Mouse (Mus musculus) large intestine, adult 2 months (tissue): ENCODE results near the gene Cdca7. TPM values are rescaled to one million over a fixed set of nuclear protein-coding genes. Genes with fewer than 3 reads are reported as not detected.

Experiments used
- DNase-seq: peaks from one replicate; pipeline ENCODE4 v3.0.0-alpha.2; 2012; ENCODE audit warnings: low read depth, low spot score
- WGBS: fragments of 180-500 bp; shearing (Covaris S2); methylation state at CpG from one replicate; pipeline ENCODE4 v1.1.7; 2018; 5-methylcytosine and 5-hydroxymethylcytosine counted together
- polyA plus RNA-seq: library from polyadenylated mRNA; depleted of rRNA; stranded (reverse); fragments of >200 nt; gene quantifications from 2 replicates; pipeline ENCODE4 v1.2.3, GENCODE M21; 2012

Gene Cdca7
- polyA plus RNA-seq, 1 experiment: 48.9 TPM

DNA sequence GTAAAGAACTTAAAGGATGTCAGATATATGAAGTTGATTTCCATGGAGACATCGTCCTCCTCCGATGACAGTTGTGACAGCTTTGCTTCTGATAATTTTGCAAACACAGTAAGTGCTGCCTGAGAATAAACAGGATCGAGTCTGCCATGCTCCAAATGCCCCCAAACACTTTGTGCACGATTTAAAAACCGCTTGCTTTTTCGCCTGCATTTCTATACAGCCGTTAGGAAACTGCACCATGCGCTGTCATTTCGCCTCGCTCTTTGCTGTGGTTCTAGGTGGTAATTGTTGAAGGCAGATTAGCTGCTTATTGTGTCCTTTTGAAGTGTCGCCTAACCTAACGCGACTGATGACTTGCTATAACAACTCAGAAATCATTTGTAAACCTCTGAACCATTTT is 3.0 kb downstream of the Cdca7 start:
- no peak for DNase-seq
- WGBS: 40% methylated on average over 13 of the region's 13 CpGs

DNA sequence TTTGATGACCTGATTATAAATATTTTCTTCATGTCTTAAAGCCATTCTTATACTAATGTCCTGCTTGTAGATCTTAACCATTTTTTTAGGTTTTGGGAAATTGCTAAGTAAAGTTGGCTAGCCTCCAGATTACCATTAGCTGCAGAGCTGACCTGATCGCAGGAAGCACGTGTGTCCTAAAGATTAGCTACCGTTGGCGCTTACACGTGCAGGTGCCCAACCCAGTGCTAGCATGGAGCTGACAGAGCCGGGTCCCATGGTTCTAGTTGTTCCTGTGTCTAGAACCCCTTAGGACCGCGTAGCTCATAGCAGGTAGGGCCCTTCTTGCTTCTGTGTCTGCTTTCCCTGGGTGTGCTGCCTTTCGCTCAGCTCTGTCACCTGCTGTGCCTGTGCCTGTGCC is 3.9 kb downstream of the Cdca7 start:
- WGBS: 45% methylated on average over 9 of the region's 9 CpGs
- no peak for DNase-seq

DNA sequence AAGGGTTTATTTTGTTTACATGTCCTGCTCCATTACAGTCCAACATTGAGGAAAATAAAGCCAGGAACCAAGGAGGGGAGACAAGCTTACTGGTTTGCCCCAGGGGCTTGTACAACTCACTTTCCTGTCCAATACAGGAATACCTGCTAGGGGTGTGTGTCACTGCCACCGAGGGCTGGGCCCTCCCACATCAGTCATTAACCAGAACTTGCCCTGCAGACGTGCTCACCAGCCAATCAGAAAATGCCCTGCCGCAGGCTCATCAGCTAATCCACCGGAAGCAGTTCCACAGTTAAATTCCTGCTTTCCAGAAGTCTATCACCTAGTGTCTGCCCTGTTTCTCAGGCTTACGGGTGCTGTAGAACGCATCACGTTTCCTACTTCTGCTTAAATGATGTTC is 15.7 kb downstream of the Cdca7 start:
- WGBS: 39% methylated on average over 7 of the region's 7 CpGs
- no peak for DNase-seq

DNA sequence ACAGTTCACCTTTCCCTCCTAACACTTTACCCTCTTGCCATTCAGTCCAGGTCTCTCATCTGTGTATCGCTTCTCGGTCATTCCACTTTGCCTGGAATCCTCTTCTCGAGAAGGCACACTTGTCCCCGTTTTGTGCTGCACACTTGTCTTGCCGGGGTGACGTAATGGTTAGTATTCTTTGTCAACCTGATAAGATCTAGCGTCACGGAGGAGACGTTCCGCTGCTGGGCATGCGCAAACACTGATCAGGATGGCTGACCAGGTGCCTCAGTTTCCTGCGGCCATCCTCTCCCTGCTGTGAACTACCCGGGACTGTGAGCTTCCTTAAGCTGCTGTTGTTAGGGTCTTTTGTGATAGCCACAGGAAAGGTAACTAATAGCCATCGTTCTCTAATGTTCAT is 17.1 kb downstream of the Cdca7 start:
- no peak for DNase-seq
- 22% methylated on average over 14 of the region's 14 CpGs for WGBS

DNA sequence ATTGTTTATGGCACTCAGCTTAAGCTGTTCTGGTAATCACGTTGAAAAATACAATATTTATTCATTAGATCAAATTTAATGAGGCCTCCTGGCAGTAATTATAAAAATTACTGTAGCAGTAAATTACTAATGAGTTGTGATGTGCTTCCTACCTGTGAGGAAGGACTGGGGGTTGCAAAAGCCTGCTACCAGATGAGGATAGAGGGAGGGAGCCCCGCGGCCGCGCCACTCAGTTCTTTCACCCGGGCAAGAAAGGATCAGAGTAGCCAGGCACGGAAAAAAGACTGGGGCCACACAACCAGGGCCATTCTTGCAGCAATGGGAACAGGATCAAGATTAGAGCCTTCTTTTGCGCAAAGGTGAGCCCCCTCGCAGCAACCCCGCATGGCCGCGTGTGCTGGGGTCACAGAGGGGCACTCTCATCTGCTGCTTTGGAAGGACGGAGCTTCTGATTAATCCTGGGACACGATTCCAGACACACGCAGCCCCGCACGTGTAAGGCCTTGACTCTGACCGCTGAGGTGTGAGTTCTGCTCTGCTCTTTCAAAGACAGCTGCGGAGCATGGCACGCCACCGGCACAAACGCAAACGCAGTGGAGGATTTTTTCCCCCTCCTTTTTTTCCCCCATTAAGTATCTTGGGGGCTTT is 23.2 kb downstream of the Cdca7 start:
- DNase-seq: no peak
- 69% methylated on average over 23 of the region's 23 CpGs for WGBS

DNA sequence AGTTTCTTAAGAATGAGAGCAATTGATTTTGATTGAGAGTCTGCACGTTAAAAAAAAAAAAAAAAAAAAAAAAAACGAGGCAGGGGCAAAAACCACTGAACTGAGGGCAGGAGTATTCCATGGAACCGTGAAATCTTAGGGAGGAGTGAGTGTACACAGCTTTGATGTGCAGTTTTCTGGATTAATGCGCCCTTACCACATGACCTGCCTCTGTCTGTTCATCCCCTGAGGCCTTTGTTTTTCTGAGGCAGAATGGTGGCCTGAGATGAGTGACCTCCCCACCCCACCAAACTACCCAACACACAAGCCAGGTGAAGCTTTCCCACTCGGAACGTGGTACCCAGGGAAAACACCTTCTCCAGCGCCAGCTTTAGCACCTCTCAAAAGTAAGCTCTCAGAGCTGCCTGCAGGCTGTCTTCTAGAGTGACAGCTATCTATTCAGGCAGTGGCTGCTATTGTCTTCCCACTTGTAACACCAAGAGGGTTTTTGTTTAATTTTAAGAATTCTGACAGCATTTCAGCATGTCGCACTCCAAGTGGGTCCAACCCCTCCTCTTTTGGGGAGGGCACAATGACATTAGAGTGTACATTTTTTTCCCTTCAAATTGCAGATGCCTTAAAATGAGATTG is 23.9 kb downstream of the Cdca7 start:
- no peak for DNase-seq
- WGBS: 60% methylated on average over 8 of the region's 8 CpGs

DNA sequence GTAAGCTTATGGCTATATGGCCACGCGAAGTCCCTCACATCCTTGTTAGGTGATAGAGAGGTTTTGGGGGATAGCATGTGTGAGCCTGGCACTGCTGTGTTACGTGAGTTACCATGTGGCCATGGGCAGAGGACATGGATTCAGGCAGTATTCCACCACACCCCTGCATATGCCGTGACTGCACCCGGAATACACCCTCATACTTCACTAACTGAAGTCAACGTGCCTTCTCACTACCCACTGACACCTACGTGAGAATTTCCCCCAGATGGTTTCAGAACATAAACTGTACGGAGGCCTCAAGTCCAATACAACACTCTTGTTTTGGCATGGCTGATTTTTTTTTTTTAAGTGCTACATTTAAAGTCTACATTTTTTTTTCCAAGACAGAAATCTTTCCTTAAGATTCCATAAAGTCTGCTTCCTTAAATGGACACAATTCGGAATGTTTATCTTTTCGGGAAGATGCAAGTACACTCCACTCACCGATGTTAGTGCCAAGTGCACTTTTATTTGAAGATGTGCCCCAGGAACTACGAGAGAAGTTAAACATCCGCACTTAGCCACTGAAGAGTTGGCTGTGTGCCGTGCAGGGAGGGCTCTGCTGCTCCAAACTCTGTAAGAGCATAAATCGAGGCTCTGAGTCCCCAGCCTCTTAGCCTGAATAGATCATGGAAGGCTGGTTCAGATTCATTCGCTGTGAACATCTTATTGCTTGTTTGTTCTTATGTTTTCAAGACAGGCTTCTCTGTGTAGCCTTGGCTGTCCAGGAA is 26.3 kb downstream of the Cdca7 start:
- 48% methylated on average over 16 of the region's 16 CpGs for WGBS
- DNase-seq: no peak

DNA sequence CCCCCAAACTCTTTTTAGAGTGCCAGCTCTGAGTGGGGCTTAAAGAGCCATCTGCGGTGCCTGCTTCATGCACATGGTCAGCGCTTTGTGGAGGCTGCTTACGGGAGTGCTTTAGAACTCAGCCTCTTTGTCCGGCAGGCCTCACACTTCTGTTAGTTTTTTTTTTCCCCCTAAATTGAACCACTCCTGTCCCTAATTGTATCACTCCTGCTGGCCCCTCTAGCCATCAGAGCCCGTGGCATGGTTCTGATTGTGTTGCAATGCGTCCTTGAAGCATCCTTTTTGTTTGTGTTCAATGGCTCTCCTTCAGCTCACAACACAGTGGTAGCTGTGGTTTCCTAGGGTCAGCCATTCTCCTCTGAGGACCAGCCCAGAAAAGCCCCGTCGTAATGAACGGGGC is 27.7 kb downstream of the Cdca7 start:
- WGBS: 80% methylated on average over 9 of the region's 9 CpGs
- DNase-seq: no peak

DNA sequence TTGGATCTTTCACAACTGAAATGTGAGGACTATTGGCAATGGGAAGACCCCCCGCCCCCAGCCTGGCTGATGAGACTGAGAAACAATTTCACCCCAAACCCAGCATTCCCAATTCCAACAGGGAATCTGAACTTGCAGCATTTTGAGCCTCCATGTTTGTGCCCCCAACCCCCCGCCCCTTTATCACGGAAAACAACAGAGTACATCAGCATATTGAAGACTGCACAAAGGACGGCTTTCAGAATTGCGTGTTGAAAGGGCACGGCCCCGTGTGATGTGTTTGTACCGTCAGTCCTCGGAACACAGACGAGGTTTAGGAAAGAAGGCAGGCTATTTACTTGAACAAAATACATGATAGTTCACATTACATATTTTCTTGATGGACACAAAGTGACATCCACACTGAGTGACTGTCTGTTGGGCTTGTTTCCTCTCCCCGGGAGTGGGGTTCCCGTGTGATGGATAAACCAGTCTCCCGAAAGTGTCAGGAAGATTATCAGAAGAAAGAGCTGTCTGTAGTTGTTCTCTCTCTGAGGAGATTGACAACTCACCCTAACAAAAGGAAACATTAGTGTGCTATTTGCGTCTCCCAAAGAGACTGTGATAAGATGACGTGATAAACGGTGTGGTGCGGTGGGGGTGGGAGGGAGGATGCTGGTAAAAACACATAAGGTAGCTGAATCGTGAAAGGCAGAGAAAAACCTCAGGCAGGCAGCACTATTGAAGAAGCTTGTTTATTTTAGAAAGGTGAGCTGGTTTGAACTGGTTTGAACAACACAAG is 32.1 kb downstream of the Cdca7 start:
- no peak for DNase-seq
- WGBS: 69% methylated on average over 18 of the region's 18 CpGs

DNA sequence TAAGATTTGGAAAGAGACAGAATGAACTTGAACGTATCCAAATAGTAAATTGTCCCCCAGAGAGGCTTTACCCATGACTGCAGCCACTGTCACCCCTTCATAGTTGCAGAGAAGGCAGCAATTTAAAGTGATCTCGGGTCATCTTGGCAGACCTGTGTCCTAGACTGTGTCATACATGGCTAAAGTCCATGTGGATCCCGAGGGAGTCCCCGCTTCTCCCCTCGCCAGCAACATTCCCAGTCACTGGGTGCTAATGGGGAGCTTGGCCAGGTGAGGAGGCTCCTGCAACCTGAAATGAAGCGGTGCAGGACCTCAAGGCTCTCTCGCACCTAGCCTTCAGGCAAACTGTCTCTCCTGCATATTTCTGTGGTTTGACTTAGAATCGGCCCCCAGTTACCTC is 32.9 kb downstream of the Cdca7 start:
- DNase-seq: no peak
- 77% methylated on average over 8 of the region's 8 CpGs for WGBS

DNA sequence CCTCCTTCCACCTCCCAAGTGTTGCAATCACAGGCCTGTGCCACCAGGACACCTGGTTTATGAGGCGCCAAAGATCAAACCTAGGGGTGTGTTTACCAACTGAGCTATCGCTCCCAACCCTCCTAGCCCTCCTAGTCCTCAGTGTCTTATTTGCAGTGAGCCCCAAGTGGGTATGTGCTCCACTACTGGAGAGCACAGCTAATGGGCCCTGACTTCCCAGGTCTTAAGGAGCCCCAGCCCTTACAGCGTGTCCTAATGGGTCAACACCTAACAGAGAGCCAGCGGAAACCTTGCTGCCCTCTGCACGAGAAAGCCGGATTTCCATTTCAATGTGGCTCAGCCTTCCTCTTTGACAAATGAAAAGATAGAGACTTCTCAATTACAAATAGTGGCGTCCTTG is 39.6 kb downstream of the Cdca7 start:
- DNase-seq: no peak
- 31% methylated on average over 7 of the region's 7 CpGs for WGBS

DNA sequence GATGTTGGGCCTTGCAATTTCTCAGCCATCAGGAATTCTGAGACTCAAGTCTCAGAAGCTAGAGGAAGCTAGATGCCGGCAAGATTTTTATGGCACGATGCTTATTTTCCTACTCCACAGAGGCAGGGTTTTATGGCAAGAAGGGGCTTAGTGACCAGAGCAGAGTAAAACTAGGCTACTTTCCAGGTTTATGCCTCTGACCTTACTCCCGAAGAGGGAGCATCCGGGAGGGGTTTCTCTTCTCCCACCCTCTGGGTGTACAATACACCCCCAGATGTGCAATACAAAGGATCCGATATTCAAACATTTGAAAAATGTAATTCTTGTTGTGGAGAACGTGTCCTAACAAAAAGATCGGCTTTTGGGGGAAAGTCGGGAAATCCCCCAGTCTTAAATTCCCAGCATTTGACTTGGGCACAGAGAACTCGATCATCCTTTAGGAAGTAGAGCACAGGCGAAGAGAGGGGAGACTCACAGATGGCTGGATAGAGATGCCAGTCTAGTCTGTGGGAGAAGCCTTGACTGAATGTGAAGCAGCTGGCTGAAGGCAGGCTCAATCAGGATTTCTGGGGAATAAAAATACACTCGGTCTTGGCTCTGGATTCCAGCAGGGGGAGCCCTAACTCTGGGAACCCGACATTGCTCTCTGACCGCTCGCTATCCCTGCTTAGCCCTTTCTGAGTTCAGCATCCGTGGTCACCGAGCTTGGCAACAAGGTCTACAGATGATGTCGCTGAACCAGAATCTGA is 40.2 kb downstream of the Cdca7 start:
- peak; percentile 73 for DNase-seq
- 10% methylated on average over 17 of the region's 17 CpGs for WGBS

DNA sequence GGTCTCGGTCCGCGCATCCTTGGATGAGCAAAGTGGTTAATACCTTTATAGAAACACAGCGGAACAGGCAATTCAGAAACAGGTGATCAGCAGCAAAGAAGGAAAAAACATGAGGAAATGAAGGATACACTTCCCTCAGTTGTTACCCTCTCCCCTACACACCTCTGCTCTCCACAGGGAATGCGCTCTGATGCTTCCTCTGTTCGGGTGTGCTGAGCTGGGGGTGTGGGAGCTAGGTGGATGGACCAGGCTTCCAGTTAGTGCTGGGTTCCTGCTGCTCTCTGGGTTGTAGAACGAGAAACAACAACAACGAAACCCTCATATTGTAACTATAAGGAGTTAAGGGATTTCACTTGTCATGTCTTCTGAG is 40.7 kb downstream of the Cdca7 start:
- 33% methylated on average over 8 of the region's 8 CpGs for WGBS

DNA sequence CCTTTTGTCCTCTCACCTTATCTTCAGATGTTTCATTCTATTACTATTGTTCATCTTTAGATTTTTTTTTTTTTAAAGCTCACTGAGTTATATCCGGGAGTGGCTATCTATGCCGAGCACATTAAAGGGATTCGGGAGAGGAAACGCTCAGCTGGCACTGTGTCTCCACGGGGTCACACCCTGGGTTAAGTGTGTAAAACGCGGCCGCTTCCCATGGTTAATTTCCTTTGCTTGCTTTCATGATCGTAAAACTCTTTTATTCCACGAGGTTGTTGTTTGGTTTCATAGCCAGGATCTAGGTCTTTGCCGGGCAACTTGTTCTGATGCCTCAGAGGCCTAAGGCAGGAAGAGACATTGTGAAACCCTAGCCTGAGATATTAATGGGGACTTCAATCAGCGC is 48.1 kb downstream of the Cdca7 start:
- peak; percentile 62 for DNase-seq
- WGBS: 25% methylated on average over 12 of the region's 12 CpGs

More for the DNA sequence above, 40.7 kb downstream of the Cdca7 start:
- DNase-seq: no peak

DNA sequence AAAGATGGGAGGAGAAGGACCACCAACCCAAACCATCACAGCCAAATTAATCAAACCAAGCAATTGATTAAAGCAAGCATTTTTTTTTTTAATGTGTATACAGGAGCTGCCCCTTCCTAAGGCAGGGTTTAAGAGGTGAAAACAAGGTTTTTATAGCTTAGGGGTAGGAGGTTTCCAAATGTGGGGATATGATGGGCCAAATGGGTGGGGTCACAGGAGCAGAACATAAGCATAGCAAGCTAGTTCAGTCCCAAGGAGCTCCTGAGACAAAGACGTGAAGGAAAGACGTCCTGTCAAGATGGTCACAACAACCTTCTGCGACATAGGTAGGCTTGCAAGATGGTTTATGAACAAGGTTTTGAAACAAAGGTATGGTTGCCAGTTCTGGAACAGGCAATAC is 49.6 kb downstream of the Cdca7 start:
- no peak for DNase-seq
- WGBS: 95% methylated on average over 3 of the region's 3 CpGs

DNA sequence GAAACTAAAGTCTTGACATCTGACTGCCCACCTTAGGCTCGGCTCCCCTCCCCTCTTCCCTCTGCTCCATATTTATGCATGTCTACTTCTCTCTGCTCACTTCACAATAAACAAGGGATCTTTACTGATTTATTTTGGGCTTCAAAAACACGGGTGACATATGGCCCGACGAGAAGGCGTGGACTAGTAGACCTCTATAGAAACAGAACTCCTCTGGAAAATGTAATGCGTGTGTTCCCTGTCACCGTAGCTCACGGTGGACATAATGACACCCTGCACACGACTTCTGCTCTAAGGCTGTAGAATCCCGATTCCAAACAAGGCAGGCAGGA is 53.0 kb downstream of the Cdca7 start:
- no peak for DNase-seq
- 80% methylated on average over 10 of the region's 10 CpGs for WGBS

DNA sequence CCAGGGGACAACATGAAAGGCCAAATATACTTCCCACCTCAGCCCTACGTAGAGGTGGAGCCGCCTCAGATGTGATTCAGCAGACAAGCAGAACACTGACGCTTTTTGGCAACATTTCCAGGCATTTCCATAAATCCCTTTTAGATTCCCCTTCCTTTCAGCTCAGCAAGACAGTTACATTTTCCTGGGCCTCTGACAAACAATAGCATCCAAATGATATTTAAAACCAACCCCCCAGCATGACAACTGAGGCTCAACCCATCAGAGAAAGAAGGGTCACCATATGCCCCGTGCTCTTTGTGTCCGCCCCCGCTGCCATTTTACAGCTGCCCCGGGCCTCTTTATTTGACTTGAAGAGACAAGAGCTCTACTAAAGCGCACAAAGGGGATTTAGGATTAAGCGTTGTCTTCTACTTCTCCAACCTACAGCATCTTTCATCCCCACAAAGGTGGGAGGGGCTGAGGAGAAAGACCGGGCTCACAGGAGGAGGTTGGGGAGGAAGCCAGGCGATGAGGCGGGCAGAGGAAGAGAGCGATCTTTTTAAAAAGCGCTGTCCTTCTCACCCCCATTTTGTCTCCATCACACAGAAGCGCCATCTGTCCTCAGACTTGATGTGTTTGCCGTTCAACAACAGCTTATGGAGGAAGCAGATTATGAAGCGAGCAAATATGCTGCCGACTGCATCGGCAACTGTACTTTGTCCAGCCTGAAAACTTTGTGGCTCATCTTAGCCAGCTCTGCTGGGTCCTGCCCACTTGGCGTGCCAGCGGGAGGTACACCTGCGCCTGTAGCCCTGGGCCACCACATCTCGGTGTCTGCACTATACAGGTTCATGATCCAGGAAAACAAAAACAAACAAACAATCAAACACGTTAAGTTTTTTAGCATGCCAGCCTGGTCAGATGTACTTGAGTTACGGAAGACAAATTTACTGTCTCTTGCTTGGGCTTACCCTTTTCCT is 53.7 kb downstream of the Cdca7 start:
- 52% methylated on average over 25 of the region's 25 CpGs for WGBS
- DNase-seq: no peak

DNA sequence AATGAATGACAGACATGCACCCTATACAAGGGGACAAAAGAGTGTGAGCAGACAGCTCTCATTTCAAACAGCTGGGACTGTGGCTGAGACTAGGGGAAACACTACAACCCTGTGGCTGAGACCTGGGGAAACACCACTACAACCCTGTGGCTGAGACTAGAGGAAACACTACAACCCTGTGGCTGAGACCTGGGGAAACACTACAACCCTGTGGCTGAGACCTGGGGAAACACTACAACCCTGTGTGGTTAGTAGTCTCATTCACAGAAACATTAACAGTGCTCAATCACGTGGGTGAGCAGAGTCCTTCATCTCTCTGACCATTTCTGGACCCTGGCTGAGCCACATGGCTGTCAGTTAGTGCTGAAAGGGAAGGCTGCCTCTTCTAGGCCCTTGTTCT is 59.9 kb downstream of the Cdca7 start:
- WGBS: 33% methylated on average over 1 of the region's 1 CpGs
- DNase-seq: no peak
